Mouse (Mus musculus) erythroblast, embryonic 14.5 days (primary cell): Measurements from ENCODE around the gene Gm48551.

ENCODE experiments used
- GATA1 ChIP-seq: IDR thresholded peaks from 2 replicates; pipeline ENCODE4 v1.6.1; 2012; ENCODE audit warnings: low read length, inconsistent platforms, mixed read lengths
- TAL1 ChIP-seq: IDR thresholded peaks from 3 replicates; pipeline ENCODE4 v1.6.1; 2012; ENCODE audit warnings: low read length, inconsistent platforms, mixed read lengths

DNA sequence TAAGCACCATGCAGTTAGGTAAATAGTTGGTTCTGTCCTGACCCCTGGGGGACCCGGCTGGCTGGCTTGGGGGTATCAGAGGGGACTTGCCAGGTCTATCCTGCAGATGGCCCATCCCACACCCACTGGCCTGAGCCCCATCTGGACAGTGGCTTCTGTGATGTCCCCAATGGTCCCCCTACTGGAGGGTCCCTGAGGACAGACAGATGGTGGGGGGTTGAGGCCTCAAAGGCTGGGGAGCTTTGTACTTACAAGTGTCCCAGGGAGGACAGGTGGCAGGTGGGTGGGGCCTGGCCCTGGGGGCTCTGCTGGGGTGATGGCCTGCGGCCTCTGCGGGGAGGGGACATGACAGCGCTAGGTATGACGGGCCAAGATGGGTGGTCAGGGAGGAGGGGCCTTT lies 15.0 kb downstream of the Gm48551 start:
- no peak for TF ChIP-seq TAL1
- no peak for TF ChIP-seq GATA1
